Mouse (Mus musculus): ENCODE results near the gene Rgcc.

Rgcc gene

GRCm38 (mm10) chr14:79241656-79242385, 59.6 kb downstream of the Rgcc start:
- no peak for DNase-seq (ENCODE audit: low read depth, low spot score)

DNA sequence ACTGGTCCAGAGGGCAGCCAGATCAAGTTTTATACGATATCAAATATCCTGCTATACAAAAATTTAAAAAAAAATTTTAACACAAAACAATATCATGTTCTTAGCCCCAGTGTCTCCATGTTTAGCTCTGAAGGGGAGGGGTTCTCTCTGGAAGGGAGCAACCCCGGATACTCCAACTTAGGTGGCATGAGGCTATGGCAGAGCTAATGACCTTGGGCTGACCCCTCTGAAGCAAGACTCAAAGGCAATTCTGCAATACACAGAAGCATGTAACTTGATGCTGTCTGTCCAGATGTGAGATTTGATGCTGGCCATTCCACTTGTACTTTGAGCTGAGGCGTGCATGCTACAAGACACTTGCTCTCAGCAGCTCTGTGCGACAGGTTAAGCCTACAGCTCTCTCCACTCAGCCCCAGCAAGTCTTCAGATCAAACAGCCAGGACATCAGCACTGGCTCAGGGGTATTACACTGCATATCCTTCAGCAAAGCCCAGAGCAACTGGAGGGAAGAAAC, 60.3 kb downstream of the Rgcc start:
- DNase-seq (ENCODE audit: low read depth, low spot score) = peak; percentile 13

- DNase-seq (ENCODE audit: low read depth, low spot score) = no peak
Observed at GRCm38 (mm10) chr14:79239402-79239801, 62.0 kb downstream of the Rgcc start.

All from embryo, embryonic 11.5 days (tissue).